Mouse (Mus musculus): ENCODE results near the gene Lrrc59. TPM values are rescaled to one million over a fixed set of nuclear protein-coding genes. Genes with fewer than 3 reads are reported as not detected.

Lrrc59 gene
- polyA plus RNA-seq (2012; rRNA removed) = 89.6 and 112 TPM in 2 replicates

- peak; percentile 86 for TF ChIP-seq POLR2A (IDR thresholded peaks at IDR 0.05; ENCODE audit: borderline replicate concordance, extremely low read depth, insufficient read depth, insufficient read length, poor library complexity, severe bottlenecking)
- TF ChIP-seq CTCF (IDR thresholded peaks at IDR 0.05; ENCODE audit: borderline replicate concordance, extremely low read depth, insufficient read depth, insufficient read length) = peak; percentile 99
- DNase-seq (ENCODE audit: low read depth) = peak; percentile 95
These were observed at the start of gene Lrrc59 for GRCm38 (mm10) chr11:94629199-94629883. TSS of gene Lrrc59 (plus strand) at chr11:94629767.

- TF ChIP-seq CTCF (IDR thresholded peaks at IDR 0.05; ENCODE audit: borderline replicate concordance, extremely low read depth, insufficient read depth, insufficient read length) (no peak), POLR2A (IDR thresholded peaks at IDR 0.05; ENCODE audit: borderline replicate concordance, extremely low read depth, insufficient read depth, insufficient read length, poor library complexity, severe bottlenecking) (no peak)
- no peak for DNase-seq (ENCODE audit: low read depth)
These were observed 49.3 kb upstream of the Lrrc59 start for GRCm38 (mm10) chr11:94580111-94580740.

- no peak for DNase-seq (ENCODE audit: low read depth)
- TF ChIP-seq POLR2A (IDR thresholded peaks at IDR 0.05; ENCODE audit: borderline replicate concordance, extremely low read depth, insufficient read depth, insufficient read length, poor library complexity, severe bottlenecking) (no peak), CTCF (IDR thresholded peaks at IDR 0.05; ENCODE audit: borderline replicate concordance, extremely low read depth, insufficient read depth, insufficient read length) (no peak)
These were observed 44.5 kb upstream of the Lrrc59 start for GRCm38 (mm10) chr11:94585091-94585490.

GRCm38 (mm10) chr11:94587511-94587910 lies 42.1 kb upstream of the Lrrc59 start:
- no peak for DNase-seq (ENCODE audit: low read depth)
- no peak for TF ChIP-seq POLR2A (IDR thresholded peaks at IDR 0.05; ENCODE audit: borderline replicate concordance, extremely low read depth, insufficient read depth, insufficient read length, poor library complexity, severe bottlenecking)
- no peak for TF ChIP-seq CTCF (IDR thresholded peaks at IDR 0.05; ENCODE audit: borderline replicate concordance, extremely low read depth, insufficient read depth, insufficient read length)

GRCm38 (mm10) chr11:94596311-94596852 lies 33.2 kb upstream of the Lrrc59 start:
- DNase-seq (ENCODE audit: low read depth) = no peak
- TF ChIP-seq CTCF (IDR thresholded peaks at IDR 0.05; ENCODE audit: borderline replicate concordance, extremely low read depth, insufficient read depth, insufficient read length) (no peak), POLR2A (IDR thresholded peaks at IDR 0.05; ENCODE audit: borderline replicate concordance, extremely low read depth, insufficient read depth, insufficient read length, poor library complexity, severe bottlenecking) (no peak)

GRCm38 (mm10) chr11:94597319-94597718 lies 32.2 kb upstream of the Lrrc59 start:
- DNase-seq (ENCODE audit: low read depth) = no peak

GRCm38 (mm10) chr11:94598437-94599120 lies 31.0 kb upstream of the Lrrc59 start:
- no peak for DNase-seq (ENCODE audit: low read depth)
- no peak for TF ChIP-seq POLR2A (IDR thresholded peaks at IDR 0.05; ENCODE audit: borderline replicate concordance, extremely low read depth, insufficient read depth, insufficient read length, poor library complexity, severe bottlenecking)
- no peak; the same call in 1 of the 2 replicates for TF ChIP-seq CTCF (IDR thresholded peaks at IDR 0.05; ENCODE audit: borderline replicate concordance, extremely low read depth, insufficient read depth, insufficient read length)

More at GRCm38 (mm10) chr11:94597319-94597718, 32.2 kb upstream of the Lrrc59 start:
- TF ChIP-seq CTCF (IDR thresholded peaks at IDR 0.05; ENCODE audit: borderline replicate concordance, extremely low read depth, insufficient read depth, insufficient read length) = no peak
- no peak for TF ChIP-seq POLR2A (IDR thresholded peaks at IDR 0.05; ENCODE audit: borderline replicate concordance, extremely low read depth, insufficient read depth, insufficient read length, poor library complexity, severe bottlenecking)

GRCm38 (mm10) chr11:94600447-94600846 lies 29.1 kb upstream of the Lrrc59 start:
- DNase-seq (ENCODE audit: low read depth) = no peak
- no peak for TF ChIP-seq POLR2A (IDR thresholded peaks at IDR 0.05; ENCODE audit: borderline replicate concordance, extremely low read depth, insufficient read depth, insufficient read length, poor library complexity, severe bottlenecking)
- no peak for TF ChIP-seq CTCF (IDR thresholded peaks at IDR 0.05; ENCODE audit: borderline replicate concordance, extremely low read depth, insufficient read depth, insufficient read length)

GRCm38 (mm10) chr11:94601321-94602281 lies 28.0 kb upstream of the Lrrc59 start, which contains the start of gene Acsf2:
TSS of gene Acsf2 (minus strand) at chr11:94601871.
- DNase-seq (ENCODE audit: low read depth) = peak; percentile 83
- TF ChIP-seq POLR2A (IDR thresholded peaks at IDR 0.05; ENCODE audit: borderline replicate concordance, extremely low read depth, insufficient read depth, insufficient read length, poor library complexity, severe bottlenecking) (no peak), CTCF (IDR thresholded peaks at IDR 0.05; ENCODE audit: borderline replicate concordance, extremely low read depth, insufficient read depth, insufficient read length) (no peak)

GRCm38 (mm10) chr11:94602356-94602955 lies 27.1 kb upstream of the Lrrc59 start:
- TF ChIP-seq POLR2A (IDR thresholded peaks at IDR 0.05; ENCODE audit: borderline replicate concordance, extremely low read depth, insufficient read depth, insufficient read length, poor library complexity, severe bottlenecking) (no peak), CTCF (IDR thresholded peaks at IDR 0.05; ENCODE audit: borderline replicate concordance, extremely low read depth, insufficient read depth, insufficient read length) (no peak)
- no peak for DNase-seq (ENCODE audit: low read depth)

Data from brain, embryonic 14.5 days (tissue).